Mouse (Mus musculus): ENCODE results near the gene Gm10037. TPM values are rescaled to one million over a fixed set of nuclear protein-coding genes. Genes with fewer than 3 reads are reported as not detected.
"Not testable (repeated sequence)": the region's sequence is repeated elsewhere in the genome, so short reads cannot be mapped to it uniquely, and the experiment has no call there.

Gm10037 gene
- 1.5 and 1.6 TPM in 2 replicates for polyA plus RNA-seq (2011; ENCODE audit: insufficient read length, low read depth, missing spikeins)

DNA sequence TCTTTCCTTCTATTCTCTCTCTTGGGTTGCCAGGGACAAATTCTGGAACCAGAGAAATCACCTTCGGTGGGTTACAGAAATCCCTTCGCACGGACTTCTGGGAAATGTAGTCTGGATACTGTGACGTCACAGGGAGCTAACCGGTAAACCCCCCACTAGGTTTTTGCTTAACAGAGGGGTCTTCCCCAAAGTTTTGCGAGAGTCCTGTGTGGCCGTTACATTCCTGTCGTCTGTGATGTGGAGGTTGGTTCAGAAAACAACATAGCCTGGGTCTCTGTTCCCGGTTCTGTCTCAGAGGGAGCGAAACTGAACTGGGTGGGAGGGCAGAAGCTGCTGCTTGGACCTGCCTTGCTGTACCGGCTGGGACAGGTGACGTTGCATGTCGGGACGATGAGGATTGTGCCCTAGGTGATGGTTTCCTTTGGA lies at the start of gene Gm10037:
Gm10037 (plus strand) TSS at position 196 of the 426 bp plus-strand sequence.
- Histone ChIP-seq H3K27ac (ENCODE audit: insufficient read depth, low read length) (no peak within 1 kb of the TSS), H3K4me3 (ENCODE audit: insufficient read depth, low read length) (peak within 1 kb of the TSS; percentile 54), H3K4me1 (ENCODE audit: control insufficient read depth, insufficient read depth, low read length) (no peaks in the 10 kb centered on the region)
- TF ChIP-seq POLR2A (IDR thresholded peaks at IDR 0.05; ENCODE audit: low read depth, low read length) (peak; percentile 12; the same call in 1 of the 2 replicates), CTCF (IDR thresholded peaks at IDR 0.05; ENCODE audit: borderline replicate concordance, insufficient read depth, low read length) (no peak)

GRCm38 (mm10) chr13:67791921-67792455 lies 38.9 kb upstream of the Gm10037 start:
- no peaks in the 10 kb centered on the region for H3K4me1 ChIP-seq (ENCODE audit: control insufficient read depth, insufficient read depth, low read length)
- TF ChIP-seq CTCF (IDR thresholded peaks at IDR 0.05; ENCODE audit: borderline replicate concordance, insufficient read depth, low read length), result no peak
- TF ChIP-seq POLR2A (IDR thresholded peaks at IDR 0.05; ENCODE audit: low read depth, low read length), result no peak
- no peak overlapping the region for H3K4me3 ChIP-seq (ENCODE audit: insufficient read depth, low read length)
- no peak overlapping the region for H3K27ac ChIP-seq (ENCODE audit: insufficient read depth, low read length)

GRCm38 (mm10) chr13:67798618-67799017 lies 32.3 kb upstream of the Gm10037 start:
- Histone ChIP-seq H3K27ac (ENCODE audit: insufficient read depth, low read length) (no peak overlapping the region), H3K4me3 (ENCODE audit: insufficient read depth, low read length) (no peak overlapping the region), H3K4me1 (ENCODE audit: control insufficient read depth, insufficient read depth, low read length) (no peaks in the 10 kb centered on the region; the same call in 1 of the 2 replicates)
- no peak for TF ChIP-seq POLR2A (IDR thresholded peaks at IDR 0.05; ENCODE audit: low read depth, low read length)
- TF ChIP-seq CTCF (IDR thresholded peaks at IDR 0.05; ENCODE audit: borderline replicate concordance, insufficient read depth, low read length), result no peak

DNA sequence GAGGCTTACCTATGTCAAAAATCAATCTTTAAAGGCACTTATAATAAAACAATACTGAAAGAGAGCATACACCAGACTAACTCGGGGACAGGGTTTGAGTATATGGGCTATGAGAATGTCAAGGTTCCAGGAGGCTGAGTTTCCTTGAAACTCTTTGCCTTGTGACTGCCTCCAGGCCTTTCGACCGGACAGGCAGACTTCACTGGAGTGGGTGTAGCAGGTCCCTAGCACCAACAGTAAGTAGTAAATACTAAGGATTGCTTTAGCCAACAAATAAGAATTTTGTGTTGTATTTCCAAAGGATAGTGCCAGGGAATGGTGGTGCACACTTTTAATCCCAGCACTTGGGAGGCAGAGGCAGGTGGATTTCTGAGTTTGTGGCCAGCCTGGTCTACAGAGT lies 31.8 kb upstream of the Gm10037 start:
- not testable (repeated sequence) for H3K4me1 ChIP-seq (ENCODE audit: control insufficient read depth, insufficient read depth, low read length); H3K27ac ChIP-seq (ENCODE audit: insufficient read depth, low read length); H3K4me3 ChIP-seq (ENCODE audit: insufficient read depth, low read length)

DNA sequence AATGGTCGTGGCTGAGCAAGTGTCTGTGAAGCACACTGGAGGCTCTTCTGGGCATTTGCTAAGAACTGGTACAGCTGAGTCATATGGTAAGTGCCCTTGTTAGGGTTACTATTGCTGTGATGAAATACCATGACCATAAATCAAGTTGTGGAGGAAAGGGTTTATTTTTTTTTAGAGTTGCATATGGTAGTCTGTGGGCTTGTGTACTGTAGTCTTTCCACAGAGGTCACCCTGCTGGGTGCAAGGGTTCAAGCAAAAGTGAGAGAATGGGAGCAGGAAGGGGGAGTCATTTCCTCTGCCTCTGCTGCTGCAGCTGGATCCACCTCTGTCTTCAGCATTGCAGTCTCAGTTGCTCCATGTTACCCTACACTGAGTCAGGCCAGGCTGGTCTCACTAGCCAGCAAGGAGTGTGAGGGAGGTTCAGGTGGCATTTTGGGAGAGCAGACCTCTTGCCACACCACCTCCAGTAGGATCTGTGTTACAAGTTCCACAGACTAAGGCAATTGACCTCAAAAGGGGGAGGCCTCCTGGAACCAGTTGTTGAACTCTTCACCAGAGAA lies 19.2 kb upstream of the Gm10037 start:
- no peak overlapping the region for H3K27ac ChIP-seq (ENCODE audit: insufficient read depth, low read length)
- no peaks in the 10 kb centered on the region for H3K4me1 ChIP-seq (ENCODE audit: control insufficient read depth, insufficient read depth, low read length)

DNA sequence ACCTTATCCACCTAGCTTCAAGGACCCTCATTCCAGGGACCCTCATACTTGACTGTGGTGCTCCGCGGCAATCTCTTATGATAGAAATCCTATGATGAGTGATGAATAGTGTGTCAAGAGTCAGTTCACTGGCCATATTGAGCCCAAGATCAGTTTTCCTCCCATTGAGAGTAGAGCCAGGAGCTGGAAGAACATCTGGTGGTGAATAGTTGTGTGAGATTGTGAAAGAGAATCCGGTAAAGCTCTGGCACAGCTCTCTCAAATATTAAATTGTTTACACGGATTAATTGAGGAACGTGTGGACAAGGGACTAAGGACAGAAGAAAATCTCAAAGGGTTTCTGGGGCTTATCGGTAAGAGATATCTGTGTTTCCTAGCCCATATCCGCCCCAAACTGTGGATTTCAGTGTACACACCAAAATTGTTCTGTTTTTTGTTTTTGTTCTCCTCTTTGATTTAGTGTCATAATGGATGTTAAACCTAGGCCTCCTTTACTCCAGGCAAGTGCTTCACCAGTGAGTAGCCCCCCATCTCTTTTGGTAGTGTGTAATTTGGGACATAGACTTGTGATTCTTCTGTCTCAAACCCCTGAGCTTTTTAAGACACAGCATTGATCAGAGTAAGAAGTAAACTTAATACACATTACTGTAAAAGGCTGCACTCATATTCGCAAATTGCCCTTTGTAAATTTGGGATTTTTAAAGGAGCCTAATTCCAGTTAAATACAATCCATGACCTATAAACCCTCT lies 17.8 kb upstream of the Gm10037 start:
- TF ChIP-seq CTCF (IDR thresholded peaks at IDR 0.05; ENCODE audit: borderline replicate concordance, insufficient read depth, low read length), result no peak
- no peak for TF ChIP-seq POLR2A (IDR thresholded peaks at IDR 0.05; ENCODE audit: low read depth, low read length)
- H3K27ac ChIP-seq (ENCODE audit: insufficient read depth, low read length), result no peak overlapping the region
- H3K4me1 ChIP-seq (ENCODE audit: control insufficient read depth, insufficient read depth, low read length), result no peaks in the 10 kb centered on the region
- H3K4me3 ChIP-seq (ENCODE audit: insufficient read depth, low read length), result no peak overlapping the region; the same call in 1 of the 2 replicates

More for the DNA sequence above, 19.2 kb upstream of the Gm10037 start:
- H3K4me3 ChIP-seq (ENCODE audit: insufficient read depth, low read length), result no peak overlapping the region
- TF ChIP-seq CTCF (IDR thresholded peaks at IDR 0.05; ENCODE audit: borderline replicate concordance, insufficient read depth, low read length) (no peak), POLR2A (IDR thresholded peaks at IDR 0.05; ENCODE audit: low read depth, low read length) (no peak)

- Histone ChIP-seq H3K4me3 (ENCODE audit: insufficient read depth, low read length) (peak within 1 kb of the TSS; percentile 86), H3K4me1 (ENCODE audit: control insufficient read depth, insufficient read depth, low read length) (no peaks in the 10 kb centered on the region), H3K27ac (ENCODE audit: insufficient read depth, low read length) (peak within 1 kb of the TSS; percentile 48)
- no peak; the same call in 1 of the 2 replicates for TF ChIP-seq POLR2A (IDR thresholded peaks at IDR 0.05; ENCODE audit: low read depth, low read length)
- no peak for TF ChIP-seq CTCF (IDR thresholded peaks at IDR 0.05; ENCODE audit: borderline replicate concordance, insufficient read depth, low read length)
These were observed 16.9 kb upstream of the Gm10037 start, which contains the start of gene Zfp273 for GRCm38 (mm10) chr13:67813710-67814660. Zfp273 (plus strand) TSS chr13:67813740.

GRCm38 (mm10) chr13:67818636-67819035 lies 12.3 kb upstream of the Gm10037 start:
- TF ChIP-seq CTCF (IDR thresholded peaks at IDR 0.05; ENCODE audit: borderline replicate concordance, insufficient read depth, low read length), result no peak
- TF ChIP-seq POLR2A (IDR thresholded peaks at IDR 0.05; ENCODE audit: low read depth, low read length), result no peak
- H3K4me3 ChIP-seq (ENCODE audit: insufficient read depth, low read length), result no peak overlapping the region
- H3K4me1 ChIP-seq (ENCODE audit: control insufficient read depth, insufficient read depth, low read length), result no peaks in the 10 kb centered on the region
- peak overlapping the region; percentile 61 for H3K27ac ChIP-seq (ENCODE audit: insufficient read depth, low read length)

- not testable (repeated sequence) for H3K27ac ChIP-seq (ENCODE audit: insufficient read depth, low read length); H3K4me3 ChIP-seq (ENCODE audit: insufficient read depth, low read length); H3K4me1 ChIP-seq (ENCODE audit: control insufficient read depth, insufficient read depth, low read length)
These were observed 2.2 kb downstream of the Gm10037 start for GRCm38 (mm10) chr13:67833137-67833536.
